Mouse (Mus musculus) heart, adult 2 months (tissue): ENCODE measurements around the gene Kremen1. TPM values are rescaled to one million over a fixed set of nuclear protein-coding genes. Genes with fewer than 3 reads are reported as not detected.
A peak's percentile ranks its signal among the peaks of the same experiment; 100 is the strongest.

Source experiments
- DNase-seq, 2 experiments: peaks; one replicate each; pipeline ENCODE4 v3.0.0; 2021
- H3K27ac ChIP-seq: fragments of 200-600 bp; 2 replicates; pipeline ENCODE4 v1.8.1; 2022
- H3K27me3 ChIP-seq: fragments of 200-500 bp; 2 replicates; pipeline ENCODE4 v1.6.1; 2012; ENCODE audit warnings: mild to moderate bottlenecking, low read length, inconsistent platforms, mixed read lengths; ENCODE audit not compliant: control insufficient read depth, insufficient read depth
- H3K36me3 ChIP-seq: fragments of 200-500 bp; 2 replicates; pipeline ENCODE4 v1.6.1; 2012; ENCODE audit warnings: low read length, inconsistent platforms; ENCODE audit not compliant: control insufficient read depth, insufficient read depth
- H3K4me1 ChIP-seq: fragments of 200-500 bp; 2 replicates; pipeline ENCODE4 v1.6.1; 2011; ENCODE audit warnings: low read length; ENCODE audit not compliant: control insufficient read depth, insufficient read depth
- H3K4me3 ChIP-seq: fragments of 200-600 bp; 2 replicates; pipeline ENCODE4 v1.8.1; 2022
- H3K79me2 ChIP-seq: fragments of 200-500 bp; replicated peaks from 2 replicates; pipeline ENCODE4 v1.6.1; 2012; ENCODE audit warnings: mild to moderate bottlenecking, inconsistent platforms, low read length, moderate library complexity, mixed read lengths; ENCODE audit not compliant: control insufficient read depth, insufficient read depth
- H3K9ac ChIP-seq: fragments of 200-500 bp; 2 replicates; pipeline ENCODE4 v1.6.1; 2012; ENCODE audit warnings: low read depth, mild to moderate bottlenecking, control low read depth, inconsistent platforms, low read length, mixed read lengths
- CTCF ChIP-seq: fragments of 200-600 bp; IDR thresholded peaks from 2 replicates; pipeline ENCODE4 v1.8.1; 2022; ENCODE audit warnings: antibody characterized with exemption, mild to moderate bottlenecking, moderate library complexity
- EP300 ChIP-seq: fragments of 200-500 bp; IDR thresholded peaks from 2 replicates; pipeline ENCODE4 v1.6.1; 2011; ENCODE audit warnings: low read depth, low read length, control low read depth; ENCODE audit not compliant: insufficient read depth
- POLR2A ChIP-seq: fragments of 200-500 bp; IDR thresholded peaks from 2 replicates; pipeline ENCODE4 v1.6.1; 2011; ENCODE audit warnings: mild to moderate bottlenecking, low read depth, low read length, control low read depth; ENCODE audit not compliant: insufficient read depth
- WGBS: fragments of 180-500 bp; shearing (Covaris S2); methylation state at CpG from one replicate; pipeline ENCODE4 v1.1.7; 2018; 5-methylcytosine and 5-hydroxymethylcytosine counted together
- intact Hi-C: fragments of 180-260 bp; cut with DNase I; formaldehyde crosslinking; loops from one replicate; pipeline ENCODE4 v1.15.1; 2025
- polyA plus RNA-seq: library from polyadenylated mRNA; depleted of rRNA; stranded (reverse); fragments of >200 nt; gene quantifications from 2 replicates; pipeline ENCODE4 v1.2.3, GENCODE M21; 2012
- total RNA-seq, 2 experiments: library from RNA; stranded (reverse); gene quantifications; 2 replicates each; pipeline ENCODE4 v1.2.3; 2021

The Kremen1 gene
- total and polyA plus RNA-seq, 3 experiments: 59.7 to 93.9 (median 80.3) TPM

DNA sequence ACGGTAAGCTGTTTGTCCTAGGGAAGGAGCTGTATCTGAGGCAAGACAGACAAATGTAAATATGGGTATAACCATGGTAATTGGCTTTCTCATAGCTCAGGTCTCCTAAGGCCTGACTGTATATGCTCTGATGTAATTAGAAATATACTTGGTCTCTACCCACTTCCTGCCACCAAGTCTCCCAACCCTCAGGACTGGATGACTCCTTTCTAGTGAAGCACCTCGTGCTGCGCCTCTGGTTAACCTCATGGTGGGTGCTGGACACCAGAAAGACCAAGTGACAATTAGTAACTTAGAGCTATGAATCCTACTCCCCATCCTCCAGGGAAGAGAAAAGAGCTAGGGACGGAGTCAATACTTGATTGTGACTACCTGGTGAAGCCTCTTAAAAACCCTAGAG lies 42.0 kb downstream of the Kremen1 start:
- no peak overlapping the region for H3K9ac ChIP-seq
- H3K36me3 ChIP-seq: no peaks in the 10 kb centered on the region
- no peak for DNase-seq
- intact Hi-C loops: no loop called here
- 92% methylated on average over 4 of the region's 4 CpGs for WGBS
- H3K79me2 ChIP-seq: no peaks in the 10 kb centered on the region
- H3K4me1 ChIP-seq: no peaks in the 10 kb centered on the region
- no peak for TF ChIP-seq POLR2A
- TF ChIP-seq CTCF: no peak
- TF ChIP-seq EP300: no peak
- H3K4me3 ChIP-seq: no peak overlapping the region
- no peaks in the 10 kb centered on the region for H3K27me3 ChIP-seq
- no peak overlapping the region for H3K27ac ChIP-seq

- Histone ChIP-seq H3K27me3 (no peaks in the 10 kb centered on the region), H3K4me1 (no peaks in the 10 kb centered on the region), H3K79me2 (no peaks in the 10 kb centered on the region), H3K9ac (no peak overlapping the region), H3K36me3 (no peaks in the 10 kb centered on the region), H3K4me3 (no peak overlapping the region), H3K27ac (no peak overlapping the region)
- peak in 1 of 2 experiments; percentile 22 for DNase-seq
- WGBS: 82% methylated on average over 14 of the region's 14 CpGs
- intact Hi-C loops: no loop called here
- TF ChIP-seq EP300: no peak
- TF ChIP-seq CTCF: no peak
These were observed 45.8 kb downstream of the Kremen1 start for GRCm38 (mm10) chr11:5215401-5216187.

- intact Hi-C loops: no loop called here
- Histone ChIP-seq H3K36me3 (no peaks in the 10 kb centered on the region), H3K27ac (no peak overlapping the region), H3K27me3 (no peaks in the 10 kb centered on the region), H3K4me1 (no peaks in the 10 kb centered on the region), H3K79me2 (no peaks in the 10 kb centered on the region), H3K9ac (no peak overlapping the region), H3K4me3 (no peak overlapping the region)
- TF ChIP-seq CTCF (no peak), POLR2A (no peak), EP300 (no peak)
- DNase-seq: no peak
- 90% methylated on average over 6 of the region's 6 CpGs for WGBS
These were observed 46.8 kb downstream of the Kremen1 start for GRCm38 (mm10) chr11:5214483-5215040.

- Histone ChIP-seq H3K9ac (no peak overlapping the region), H3K36me3 (no peaks in the 10 kb centered on the region), H3K27ac (no peak overlapping the region), H3K4me1 (no peaks in the 10 kb centered on the region), H3K27me3 (no peaks in the 10 kb centered on the region), H3K79me2 (no peaks in the 10 kb centered on the region), H3K4me3 (no peak overlapping the region)
- TF ChIP-seq EP300 (no peak), CTCF (no peak), POLR2A (no peak)
- intact Hi-C loops: no loop called here
- 88% methylated on average over 6 of the region's 6 CpGs for WGBS
- no peak for DNase-seq
These were observed 58.3 kb downstream of the Kremen1 start for GRCm38 (mm10) chr11:5203054-5203453.

- WGBS: 89% methylated on average over 20 of the region's 20 CpGs
These were observed 59.3 kb downstream of the Kremen1 start for GRCm38 (mm10) chr11:5201799-5202680.

More at GRCm38 (mm10) chr11:5201799-5202680, 59.3 kb downstream of the Kremen1 start:
- H3K4me1 ChIP-seq: no peaks in the 10 kb centered on the region
- no peaks in the 10 kb centered on the region for H3K36me3 ChIP-seq
- DNase-seq: no peak
- no peak overlapping the region for H3K9ac ChIP-seq
- no peaks in the 10 kb centered on the region for H3K27me3 ChIP-seq
- H3K4me3 ChIP-seq: no peak overlapping the region
- TF ChIP-seq EP300: no peak
- no peak for TF ChIP-seq POLR2A
- no peak for TF ChIP-seq CTCF
- no peaks in the 10 kb centered on the region for H3K79me2 ChIP-seq
- no peak overlapping the region for H3K27ac ChIP-seq
- intact Hi-C loops: no loop called here
